Mouse (Mus musculus): ENCODE data around the gene Gm14214. TPM values are rescaled to one million over a fixed set of nuclear protein-coding genes. Genes with fewer than 3 reads are reported as not detected.

Gene Gm14214
- polyA plus RNA-seq, 1 experiment from 2014 or later: not detected

- Histone ChIP-seq H3K4me1 (replicated peaks; ENCODE audit: control insufficient read depth, insufficient read depth, low read length) (peaks cover 6% of the 10 kb centered on the region; the same call in 1 of the 2 replicates), H3K4me3 (ENCODE audit: low read depth, low read length) (no peak overlapping the region), H3K9me3 (ENCODE audit: control insufficient read depth, low read length) (no peaks in the 10 kb centered on the region), H3K27ac (ENCODE audit: low read depth, low read length) (no peak overlapping the region), H3K4me2 (ENCODE audit: low read depth, low read length, severe bottlenecking) (no peak overlapping the region), H3K9ac (ENCODE audit: low read length) (no peak overlapping the region), H3K27me3 (ENCODE audit: control insufficient read depth, insufficient read depth, low read length) (no peaks in the 10 kb centered on the region), H3K36me3 (ENCODE audit: control insufficient read depth, insufficient read depth, low read length) (no peaks in the 10 kb centered on the region)
- no peak for ATAC-seq (replicated peaks; ENCODE audit: low FRiP score)
- WGBS: 66% methylated on average over 17 of the region's 17 CpGs
- DNase-seq (ENCODE audit: low spot score): no peak
Measured at GRCm38 (mm10) chr2:154782856-154783650, 13.2 kb upstream of the Gm14214 start.

GRCm38 (mm10) chr2:154782361-154782760 is 12.5 kb upstream of the Gm14214 start:
- Histone ChIP-seq H3K27ac (ENCODE audit: low read depth, low read length) (no peak overlapping the region), H3K4me2 (ENCODE audit: low read depth, low read length, severe bottlenecking) (no peak overlapping the region), H3K36me3 (ENCODE audit: control insufficient read depth, insufficient read depth, low read length) (no peaks in the 10 kb centered on the region), H3K9me3 (ENCODE audit: control insufficient read depth, low read length) (no peaks in the 10 kb centered on the region), H3K27me3 (ENCODE audit: control insufficient read depth, insufficient read depth, low read length) (no peaks in the 10 kb centered on the region), H3K4me1 (replicated peaks; ENCODE audit: control insufficient read depth, insufficient read depth, low read length) (peaks cover 6% of the 10 kb centered on the region; the same call in 1 of the 2 replicates), H3K9ac (ENCODE audit: low read length) (no peak overlapping the region), H3K4me3 (ENCODE audit: low read depth, low read length) (no peak overlapping the region)
- DNase-seq (ENCODE audit: low spot score) (no peak), ATAC-seq (replicated peaks; ENCODE audit: low FRiP score) (no peak)
- 76% methylated on average over 4 of the region's 4 CpGs for WGBS

- Histone ChIP-seq H3K36me3 (ENCODE audit: control insufficient read depth, insufficient read depth, low read length) (no peaks in the 10 kb centered on the region), H3K4me3 (ENCODE audit: low read depth, low read length) (no peak overlapping the region), H3K9ac (ENCODE audit: low read length) (no peak overlapping the region), H3K9me3 (ENCODE audit: control insufficient read depth, low read length) (no peaks in the 10 kb centered on the region), H3K4me1 (replicated peaks; ENCODE audit: control insufficient read depth, insufficient read depth, low read length) (peaks cover 6% of the 10 kb centered on the region; the same call in 1 of the 2 replicates), H3K4me2 (ENCODE audit: low read depth, low read length, severe bottlenecking) (no peak overlapping the region), H3K27ac (ENCODE audit: low read depth, low read length) (no peak overlapping the region), H3K27me3 (ENCODE audit: control insufficient read depth, insufficient read depth, low read length) (no peaks in the 10 kb centered on the region)
- 66% methylated on average over 3 of the region's 3 CpGs for WGBS
- no peak for DNase-seq (ENCODE audit: low spot score)
- ATAC-seq (replicated peaks; ENCODE audit: low FRiP score): no peak
Measured at GRCm38 (mm10) chr2:154779648-154780047, 9.8 kb upstream of the Gm14214 start.

GRCm38 (mm10) chr2:154776496-154776895 is 6.7 kb upstream of the Gm14214 start:
- Histone ChIP-seq H3K4me1 (replicated peaks; ENCODE audit: control insufficient read depth, insufficient read depth, low read length) (no peaks in the 10 kb centered on the region), H3K9ac (ENCODE audit: low read length) (no peak overlapping the region), H3K27me3 (ENCODE audit: control insufficient read depth, insufficient read depth, low read length) (no peaks in the 10 kb centered on the region), H3K4me3 (ENCODE audit: low read depth, low read length) (no peak overlapping the region), H3K4me2 (ENCODE audit: low read depth, low read length, severe bottlenecking) (no peak overlapping the region), H3K9me3 (ENCODE audit: control insufficient read depth, low read length) (no peaks in the 10 kb centered on the region), H3K27ac (ENCODE audit: low read depth, low read length) (no peak overlapping the region), H3K36me3 (ENCODE audit: control insufficient read depth, insufficient read depth, low read length) (no peaks in the 10 kb centered on the region)
- DNase-seq (ENCODE audit: low spot score) (no peak), ATAC-seq (replicated peaks; ENCODE audit: low FRiP score) (no peak)
- 66% methylated on average over 7 of the region's 7 CpGs for WGBS

GRCm38 (mm10) chr2:154774032-154774431 is 4.2 kb upstream of the Gm14214 start:
- no peak for ATAC-seq (replicated peaks; ENCODE audit: low FRiP score)
- no peaks in the 10 kb centered on the region for H3K36me3 ChIP-seq (ENCODE audit: control insufficient read depth, insufficient read depth, low read length)
- no peak overlapping the region for H3K4me3 ChIP-seq (ENCODE audit: low read depth, low read length)
- no peak overlapping the region for H3K9ac ChIP-seq (ENCODE audit: low read length)
- H3K4me2 ChIP-seq (ENCODE audit: low read depth, low read length, severe bottlenecking): no peak overlapping the region
- 84% methylated on average over 1 of the region's 1 CpGs for WGBS
- peak; percentile 72 for DNase-seq (ENCODE audit: low spot score)
- no peaks in the 10 kb centered on the region for H3K4me1 ChIP-seq (replicated peaks; ENCODE audit: control insufficient read depth, insufficient read depth, low read length)
- no peak overlapping the region for H3K27ac ChIP-seq (ENCODE audit: low read depth, low read length)
- no peaks in the 10 kb centered on the region for H3K9me3 ChIP-seq (ENCODE audit: control insufficient read depth, low read length)
- H3K27me3 ChIP-seq (ENCODE audit: control insufficient read depth, insufficient read depth, low read length): no peaks in the 10 kb centered on the region

- ATAC-seq (replicated peaks; ENCODE audit: low FRiP score): no peak
- no peaks in the 10 kb centered on the region for H3K27me3 ChIP-seq (ENCODE audit: control insufficient read depth, insufficient read depth, low read length)
- H3K27ac ChIP-seq (ENCODE audit: low read depth, low read length): no peak overlapping the region
- no peak overlapping the region for H3K9ac ChIP-seq (ENCODE audit: low read length)
- no peak overlapping the region for H3K4me3 ChIP-seq (ENCODE audit: low read depth, low read length)
- DNase-seq (ENCODE audit: low spot score): no peak
- H3K36me3 ChIP-seq (ENCODE audit: control insufficient read depth, insufficient read depth, low read length): no peaks in the 10 kb centered on the region
- H3K9me3 ChIP-seq (ENCODE audit: control insufficient read depth, low read length): no peaks in the 10 kb centered on the region
- no peaks in the 10 kb centered on the region for H3K4me1 ChIP-seq (replicated peaks; ENCODE audit: control insufficient read depth, insufficient read depth, low read length)
- no peak overlapping the region for H3K4me2 ChIP-seq (ENCODE audit: low read depth, low read length, severe bottlenecking)
- WGBS: 90% methylated on average over 8 of the region's 8 CpGs
Measured at GRCm38 (mm10) chr2:154771604-154772003, 1.8 kb upstream of the Gm14214 start.

- Histone ChIP-seq H3K4me1 (replicated peaks; ENCODE audit: control insufficient read depth, insufficient read depth, low read length) (no peaks in the 10 kb centered on the region), H3K9ac (ENCODE audit: low read length) (no peak overlapping the region), H3K27me3 (ENCODE audit: control insufficient read depth, insufficient read depth, low read length) (no peaks in the 10 kb centered on the region), H3K27ac (ENCODE audit: low read depth, low read length) (no peak overlapping the region), H3K36me3 (ENCODE audit: control insufficient read depth, insufficient read depth, low read length) (no peaks in the 10 kb centered on the region), H3K4me2 (ENCODE audit: low read depth, low read length, severe bottlenecking) (no peak overlapping the region), H3K4me3 (ENCODE audit: low read depth, low read length) (no peak overlapping the region), H3K9me3 (ENCODE audit: control insufficient read depth, low read length) (no peaks in the 10 kb centered on the region)
- no peak for DNase-seq (ENCODE audit: low spot score)
- no peak for ATAC-seq (replicated peaks; ENCODE audit: low FRiP score)
- 94% methylated on average over 6 of the region's 6 CpGs for WGBS
Measured at GRCm38 (mm10) chr2:154767051-154767450, 2.8 kb downstream of the Gm14214 start.

- Histone ChIP-seq H3K27ac (ENCODE audit: low read depth, low read length) (no peak overlapping the region), H3K4me1 (replicated peaks; ENCODE audit: control insufficient read depth, insufficient read depth, low read length) (no peaks in the 10 kb centered on the region), H3K4me2 (ENCODE audit: low read depth, low read length, severe bottlenecking) (no peak overlapping the region), H3K4me3 (ENCODE audit: low read depth, low read length) (no peak overlapping the region), H3K9ac (ENCODE audit: low read length) (no peak overlapping the region), H3K9me3 (ENCODE audit: control insufficient read depth, low read length) (no peaks in the 10 kb centered on the region), H3K36me3 (ENCODE audit: control insufficient read depth, insufficient read depth, low read length) (no peaks in the 10 kb centered on the region), H3K27me3 (ENCODE audit: control insufficient read depth, insufficient read depth, low read length) (no peaks in the 10 kb centered on the region)
- 85% methylated on average over 8 of the region's 8 CpGs for WGBS
- DNase-seq (ENCODE audit: low spot score) (no peak), ATAC-seq (replicated peaks; ENCODE audit: low FRiP score) (no peak)
Measured at GRCm38 (mm10) chr2:154765554-154766008, 4.2 kb downstream of the Gm14214 start.

Measured in forebrain, embryonic 11.5 days (tissue).